Mouse (Mus musculus) neural tube, embryonic 12.5 days (tissue): ENCODE results near the gene Ntan1. TPM values are rescaled to one million over a fixed set of nuclear protein-coding genes. Genes with fewer than 3 reads are reported as not detected.

ENCODE experiments used
- microRNA-seq: library from miRNA; unstranded; fragments of <30 nt; microRNA quantifications from one replicate; pipeline ENCODE4, GENCODE M21; 2017
- polyA plus RNA-seq: library from polyadenylated mRNA; unstranded; fragments of >200 nt; fragmentation: Nextera tagmentation; extraction: Ambion mirVana; gene quantifications from 2 replicates; pipeline ENCODE4 v1.2.1, GENCODE M21; 2016

Ntan1 gene
- polyA plus RNA-seq, 1 experiment from 2014 or later: 176 TPM

Small RNA genes within 50 kb of the gene (microRNA-seq; reads per million reads assigned to microRNA genes)
- not detected for gene Gm27734

Other genes starting within 250 kb of the Ntan1 start
- 37.8 and 41.9 TPM in 2 replicates for gene Parn, start 150.7 kb upstream of the Ntan1 start, polyA plus RNA-seq
- gene Bfar, start 147.0 kb upstream of the Ntan1 start, polyA plus RNA-seq: 44.9 and 50.5 TPM in 2 replicates
- gene 3110001I22Rik, start 146.9 kb upstream of the Ntan1 start, polyA plus RNA-seq: 8.2 and 9.0 TPM in 2 replicates
- gene Pla2g10, start 87.9 kb upstream of the Ntan1 start, polyA plus RNA-seq: 0.27 TPM in 1 of 2 replicates, not detected in the other
- gene Rrn3, start 38.1 kb upstream of the Ntan1 start, polyA plus RNA-seq: 139 and 140 TPM in 2 replicates
- 74.3 and 75.5 TPM in 2 replicates for gene Pdxdc1, start 84.3 kb downstream of the Ntan1 start, polyA plus RNA-seq
- gene Mpv17l, start 84.3 kb downstream of the Ntan1 start, polyA plus RNA-seq: 7.7 and 7.8 TPM in 2 replicates
- gene 2900011O08Rik, start 167.8 kb downstream of the Ntan1 start, polyA plus RNA-seq: 55.0 and 62.3 TPM in 2 replicates
- gene Ifitm7, start 168.0 kb downstream of the Ntan1 start, polyA plus RNA-seq: 0.77 and 1.1 TPM in 2 replicates